Mouse (Mus musculus): ENCODE data around the gene Cry2.

The Cry2 gene

GRCm38 (mm10) chr2:92370821-92371805 is 62.7 kb downstream of the Cry2 start:
- no peak for DNase-seq (ENCODE audit: low read depth, low spot score)

- no peak for DNase-seq (ENCODE audit: low read depth, low spot score)
Observed at GRCm38 (mm10) chr2:92370375-92370774, 63.5 kb downstream of the Cry2 start.

DNA sequence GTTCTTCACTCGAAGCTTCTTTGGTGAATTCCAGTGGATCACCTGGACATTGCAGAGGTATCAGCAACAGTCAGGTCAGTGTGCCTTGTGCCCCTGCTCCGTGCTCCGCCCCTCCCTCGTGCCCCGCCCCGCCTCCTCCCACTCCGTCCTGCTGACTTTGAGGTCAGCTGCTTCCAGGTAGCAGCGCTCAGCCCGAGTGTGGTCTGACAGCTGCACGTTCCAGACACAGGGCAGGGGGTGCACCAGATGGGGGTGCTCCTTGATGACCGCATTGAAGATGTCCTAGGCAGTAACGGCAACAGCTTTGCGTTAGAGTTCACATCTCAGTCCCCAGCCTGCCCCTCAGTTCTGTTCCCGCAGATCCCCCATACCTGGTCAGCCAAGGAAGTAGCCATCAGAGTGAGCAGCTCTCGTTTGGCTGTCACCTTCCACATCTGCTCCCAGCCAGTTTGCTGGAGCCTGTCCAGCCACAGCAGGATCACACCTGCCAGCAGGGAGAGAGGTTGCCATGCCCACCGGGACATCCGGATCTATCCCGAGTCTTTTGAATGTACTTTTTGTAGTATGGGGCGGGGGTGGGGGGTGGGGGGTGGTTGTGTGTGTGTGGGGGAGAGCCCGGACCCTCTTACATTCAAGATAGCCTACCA is 66.3 kb downstream of the Cry2 start:
- no peak for DNase-seq (ENCODE audit: low read depth, low spot score)

DNA sequence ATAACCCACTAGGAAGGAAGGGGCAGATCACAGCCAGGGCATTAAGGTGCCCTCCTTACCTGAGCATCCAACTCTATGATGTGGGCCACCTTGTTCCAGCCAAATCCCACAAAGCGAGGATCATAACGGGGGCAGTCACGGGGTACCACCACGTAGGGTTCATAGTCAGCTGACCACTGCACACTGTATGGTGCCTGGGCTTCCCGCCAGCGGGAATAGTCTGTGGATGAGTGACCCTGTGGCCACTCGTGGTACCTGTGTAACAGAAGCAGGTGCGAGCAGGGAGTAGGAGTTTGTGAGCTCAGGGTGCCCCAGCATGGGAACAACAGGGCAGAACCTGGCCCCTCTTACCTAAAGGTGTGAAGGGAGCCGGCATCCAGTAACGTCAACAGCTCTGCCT is 68.3 kb downstream of the Cry2 start:
- no peak for DNase-seq (ENCODE audit: low read depth, low spot score)

DNA sequence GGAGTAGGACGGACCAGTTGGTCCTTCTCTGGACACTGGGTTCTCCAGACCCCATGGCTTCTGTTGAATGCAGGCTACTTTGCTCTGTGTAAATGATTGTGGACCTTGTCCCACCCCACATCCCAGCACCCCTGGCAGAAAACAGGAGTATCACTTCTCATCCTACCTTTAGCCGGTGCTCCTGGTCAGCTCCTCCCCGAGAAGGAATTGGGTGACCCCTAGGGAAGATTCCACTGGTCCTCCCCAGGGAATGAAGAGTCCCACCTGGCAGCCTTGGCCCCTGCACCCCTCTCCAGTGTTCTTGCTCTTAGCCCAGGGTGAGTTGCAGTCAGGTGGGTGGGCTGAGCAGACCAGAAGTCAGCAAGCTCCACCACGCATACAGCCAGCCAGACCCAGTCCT is 69.8 kb downstream of the Cry2 start:
- no peak for DNase-seq (ENCODE audit: low read depth, low spot score)

- DNase-seq (ENCODE audit: low read depth, low spot score): no peak
Observed at GRCm38 (mm10) chr2:92362571-92363228, 71.1 kb downstream of the Cry2 start.

GRCm38 (mm10) chr2:92361795-92362194 is 72.0 kb downstream of the Cry2 start:
- no peak for DNase-seq (ENCODE audit: low read depth, low spot score)

DNA sequence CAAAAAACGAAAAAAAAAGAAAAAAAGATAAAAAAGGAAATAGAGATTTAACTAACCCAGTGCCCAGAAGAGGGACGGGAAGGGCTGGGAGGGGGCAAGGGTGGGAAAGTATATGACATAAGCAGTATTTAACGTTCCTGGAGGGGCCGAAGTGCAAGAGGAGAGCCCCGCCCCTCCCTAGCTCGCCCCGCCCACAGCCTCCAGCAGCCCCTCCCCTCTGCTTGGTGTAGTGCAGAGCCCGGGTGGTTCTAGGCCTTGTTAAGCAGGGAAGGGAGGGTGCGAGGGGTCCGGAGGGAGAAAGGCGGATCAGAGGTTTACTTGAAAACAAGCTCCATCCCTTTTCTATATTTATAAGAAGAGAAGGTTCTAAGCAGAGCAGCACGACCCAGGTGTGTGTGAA is 73.0 kb downstream of the Cry2 start:
- no peak for DNase-seq (ENCODE audit: low read depth, low spot score)

DNA sequence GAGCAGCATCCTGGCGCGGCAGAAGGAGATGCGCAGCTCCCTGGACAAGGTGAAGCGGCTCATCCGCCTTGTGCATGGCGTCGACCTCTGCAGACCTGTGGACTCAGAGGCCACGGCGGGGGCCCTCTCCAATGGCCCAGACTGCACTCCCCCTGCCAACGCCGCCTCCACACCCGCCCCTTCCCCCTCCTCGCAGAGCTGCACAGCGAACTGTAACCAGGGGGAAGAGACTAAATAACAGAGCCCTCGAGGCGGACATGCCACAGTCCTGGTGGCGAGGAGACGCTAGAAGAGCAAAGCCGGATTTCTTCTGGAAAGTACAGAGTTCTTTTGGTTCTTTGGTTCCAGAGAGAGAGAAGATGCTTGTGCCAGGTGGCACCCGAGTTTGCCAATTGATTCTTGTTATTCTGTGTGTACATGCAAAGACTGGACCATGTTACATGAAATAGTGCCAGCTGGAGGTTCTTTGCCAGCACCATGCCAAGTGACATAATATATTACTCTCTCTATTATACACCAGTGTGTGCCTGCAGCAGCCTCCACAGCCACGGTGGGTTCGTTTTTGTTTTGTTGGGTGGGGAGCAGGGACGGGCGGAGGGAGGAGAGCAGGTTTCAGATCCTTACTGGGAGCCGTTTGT is 73.5 kb downstream of the Cry2 start:
- no peak for DNase-seq (ENCODE audit: low read depth, low spot score)

DNA sequence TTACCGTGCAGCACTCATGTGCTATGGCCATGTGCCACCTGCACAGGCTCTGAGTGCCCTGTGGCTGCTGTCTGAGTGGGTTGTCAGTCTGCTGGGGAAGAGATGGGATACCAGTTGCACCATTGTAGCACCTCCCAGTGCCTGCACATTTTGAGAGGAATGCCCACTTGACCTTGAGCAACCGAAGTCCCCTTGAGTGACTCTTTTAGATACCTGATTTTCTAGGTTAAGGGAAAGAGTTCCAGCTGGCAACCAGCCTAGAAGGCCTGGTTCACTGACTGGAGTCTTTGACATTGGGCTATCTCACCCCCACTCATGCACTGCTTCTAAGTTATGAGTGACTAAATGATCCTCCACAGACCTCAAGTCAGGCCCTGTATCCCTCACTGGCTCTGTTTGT is 74.5 kb downstream of the Cry2 start:
- no peak for DNase-seq (ENCODE audit: low read depth, low spot score)

DNA sequence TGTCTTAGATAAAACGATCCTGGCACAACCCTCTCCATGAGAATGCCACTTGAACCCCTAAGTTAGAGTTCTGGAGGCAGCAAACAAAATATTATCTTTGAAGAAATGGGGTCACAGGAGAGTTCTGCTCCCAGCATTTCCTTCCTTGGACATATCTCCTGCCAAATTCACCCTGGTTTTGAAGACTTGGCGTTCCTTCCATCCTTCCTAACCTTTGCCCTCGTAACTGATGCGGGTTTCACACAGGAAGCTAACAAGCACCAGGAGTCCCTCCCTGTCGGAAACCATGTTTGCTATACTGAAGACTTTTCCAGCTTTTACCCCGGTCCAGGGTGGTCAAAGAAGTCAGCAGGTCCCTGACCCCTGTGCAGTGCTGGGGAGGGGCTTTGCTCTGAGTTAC is 79.6 kb downstream of the Cry2 start:
- no peak for DNase-seq (ENCODE audit: low read depth, low spot score)
